Comparison of ENCODE assay signal across 15 mouse cellular contexts in the genomic region with DNA sequence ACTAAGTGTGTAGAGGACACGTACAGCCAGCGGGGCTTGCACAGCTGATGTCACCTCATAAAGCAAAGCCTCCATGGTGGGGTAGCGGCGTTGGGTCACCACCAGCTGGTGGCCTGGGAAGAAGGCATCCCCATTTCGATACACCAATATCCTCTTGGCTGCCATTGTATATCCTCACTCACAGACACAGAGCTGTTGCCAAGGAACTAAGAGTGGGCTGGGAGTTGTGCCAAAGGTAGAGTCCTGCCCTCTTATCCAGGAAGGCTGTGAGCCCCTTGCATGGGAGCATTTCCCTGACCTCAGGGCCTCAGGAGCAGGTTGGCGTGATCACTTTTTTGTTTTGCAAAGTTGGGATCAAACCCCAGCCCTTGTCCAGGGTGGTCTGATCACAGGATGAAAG. TPM values are rescaled to one million over a fixed set of nuclear protein-coding genes. Genes with fewer than 3 reads are reported as not detected.
DNase-seq lines count a peak whose midpoint lies in the region; ATAC-seq and TF ChIP-seq lines count a peak whose summit lies in the region.
"Had no signal": no experiment of that assay in that cellular context is flagged by ENCODE, and none has a peak within 500 bp of the region (broad histone marks: within the 10 kb centered on the region; RNA-seq: fewer than 3 reads in every experiment).

Gene Dcdc2b, minus strand, starts transcription at position 165 of the 400 bp plus-strand sequence.

- no peaks in the 10 kb centered on the region for H3K27me3 ChIP-seq in heart, embryonic 11.5 days (ENCODE audit: control insufficient read depth, insufficient read depth, low read length)
- H3K27me3 ChIP-seq in testis, adult 2 months (ENCODE audit: control insufficient read depth, insufficient read depth, low read length), result no peaks in the 10 kb centered on the region
- no peaks in the 10 kb centered on the region for H3K27me3 ChIP-seq in myocyte (ENCODE audit: control insufficient read depth, insufficient read depth, insufficient read length)
- H3K27me3 ChIP-seq in forebrain, embryonic 13.5 days, result no peaks in the 10 kb centered on the region
- H3K27me3 ChIP-seq: forebrain, embryonic 15.5 days; neural tube, embryonic 12.5 days had no signal

- 84% methylated on average over 6 of the region's 6 CpGs for WGBS in heart, embryonic 11.5 days (ENCODE audit: insufficient replicate concordance)
- WGBS in forebrain, embryonic 13.5 days, result 82% methylated on average over 6 of the region's 6 CpGs

- no peak within 1 kb of the TSS for H3K4me3 ChIP-seq in heart, embryonic 11.5 days (ENCODE audit: low read depth, low read length)
- no peak within 1 kb of the TSS for H3K4me3 ChIP-seq in testis, adult 2 months (ENCODE audit: control insufficient read depth, low read depth, low read length)
- H3K4me3 ChIP-seq in myocyte, result no peak within 1 kb of the TSS
- no peak within 1 kb of the TSS for H3K4me3 ChIP-seq in forebrain, embryonic 13.5 days
- H3K4me3 ChIP-seq: forebrain, embryonic 15.5 days; neural tube, embryonic 12.5 days had no signal

- no peak within 1 kb of the TSS for H3K4me2 ChIP-seq in heart, embryonic 11.5 days
- H3K4me2 ChIP-seq in myocyte (ENCODE audit: low read depth), result no peak within 1 kb of the TSS
- H3K4me2 ChIP-seq in forebrain, embryonic 13.5 days, result no peak within 1 kb of the TSS
- H3K4me2 ChIP-seq: forebrain, embryonic 15.5 days; neural tube, embryonic 12.5 days had no signal

- no peaks in the 10 kb centered on the region for H3K36me3 ChIP-seq in heart, embryonic 11.5 days (ENCODE audit: control insufficient read depth, insufficient read depth, low read length)
- no peaks in the 10 kb centered on the region; the same call in 1 of the 2 replicates for H3K36me3 ChIP-seq in testis, adult 2 months (ENCODE audit: control insufficient read depth, insufficient read depth, low read length)
- H3K36me3 ChIP-seq in myocyte (ENCODE audit: control insufficient read depth, insufficient read depth), result no peaks in the 10 kb centered on the region
- H3K36me3 ChIP-seq in forebrain, embryonic 13.5 days (ENCODE audit: poor library complexity, severe bottlenecking), result peaks cover 28% of the 10 kb centered on the region

- DNase-seq in heart, adult 18-20 months, result peak; percentile 56 to 68
- DNase-seq in testis, postnatal 10 days (ENCODE audit: low spot score), result no peak
- peak; percentile 26 to 36 for DNase-seq in heart, postnatal 36 days
- DNase-seq in urinary bladder, postnatal 14 days (ENCODE audit: low spot score), result no peak
- DNase-seq: adrenal gland, postnatal 10 days; gastrocnemius, postnatal 36 days; liver had no signal

- peaks cover 7% of the 10 kb centered on the region; the same call in 1 of the 2 replicates for H3K4me1 ChIP-seq in heart, embryonic 11.5 days (ENCODE audit: control insufficient read depth, insufficient read depth, low read length)
- H3K4me1 ChIP-seq in testis, adult 2 months (ENCODE audit: control insufficient read depth, insufficient read depth, low read length), result peaks cover 12% of the 10 kb centered on the region; the same call in 1 of the 2 replicates
- peaks cover 16% of the 10 kb centered on the region for H3K4me1 ChIP-seq in forebrain, embryonic 13.5 days

- H3ac ChIP-seq in myocyte (ENCODE audit: control insufficient read depth, insufficient read length), result no peak within 1 kb of the TSS

- intact Hi-C loops in heart, postnatal 36 days (cut with DNase I), result no loop called here

- no peak for ATAC-seq in heart, embryonic 11.5 days (replicated peaks; ENCODE audit: insufficient number of reproducible peaks, low FRiP score, low TSS enrichment)
- no peak for ATAC-seq in forebrain, embryonic 13.5 days
- ATAC-seq: CD4-positive, CD25-positive, alpha-beta regulatory T cell, adult 4 months; forebrain, embryonic 15.5 days had no signal

- TF ChIP-seq POLR2A in testis, adult 2 months (IDR thresholded peaks at IDR 0.05; ENCODE audit: control insufficient read depth, low read depth, low read length), result no peak
- no peak for TF ChIP-seq POLR2A in myocyte (IDR thresholded peaks at IDR 0.05; ENCODE audit: insufficient read length, low read depth)

- TF ChIP-seq CTCF in testis, adult 2 months (IDR thresholded peaks at IDR 0.05; ENCODE audit: control insufficient read depth, insufficient read depth, insufficient replicate concordance, low read depth, low read length), result no peak

- H3K9me3 ChIP-seq in heart, embryonic 11.5 days (replicated peaks; ENCODE audit: control insufficient read depth, low read length), result no peaks in the 10 kb centered on the region
- H3K9me3 ChIP-seq in forebrain, embryonic 13.5 days (replicated peaks), result no peaks in the 10 kb centered on the region
- H3K9me3 ChIP-seq: forebrain, embryonic 15.5 days; neural tube, embryonic 12.5 days had no signal

- H3K79me2 ChIP-seq in myocyte (ENCODE audit: control insufficient read depth, insufficient read depth), result peaks cover 5% of the 10 kb centered on the region

- no peak within 1 kb of the TSS for H3K9ac ChIP-seq in heart, embryonic 11.5 days (ENCODE audit: low read depth, low read length)
- H3K9ac ChIP-seq in forebrain, embryonic 13.5 days, result no peak within 1 kb of the TSS; the same call in 1 of the 2 replicates
- H3K9ac ChIP-seq: forebrain, embryonic 15.5 days; neural tube, embryonic 12.5 days had no signal

- H3K27ac ChIP-seq in heart, embryonic 11.5 days (ENCODE audit: low read depth, low read length), result no peak within 1 kb of the TSS
- no peak within 1 kb of the TSS for H3K27ac ChIP-seq in testis, adult 2 months (ENCODE audit: control insufficient read depth, insufficient read depth, low read depth, low read length)
- H3K27ac ChIP-seq in forebrain, embryonic 13.5 days, result no peak within 1 kb of the TSS
- H3K27ac ChIP-seq: forebrain, embryonic 15.5 days; neural tube, embryonic 12.5 days had no signal

TF ChIP-seq in myocyte, 11 proteins besides CTCF, POLR2A, EP300 and RAD21:
- TF ChIP-seq POLR2AphosphoS2 (IDR thresholded peaks at IDR 0.05; ENCODE audit: insufficient read length, low read depth) (peak; percentile 57), REST (IDR thresholded peaks at IDR 0.05; ENCODE audit: insufficient read depth, insufficient read length) (no peak), MAX (IDR thresholded peaks at IDR 0.05; ENCODE audit: low read depth) (no peak), E2F4 (IDR thresholded peaks at IDR 0.05; ENCODE audit: insufficient read depth) (no peak), TCF3 (IDR thresholded peaks at IDR 0.05; ENCODE audit: insufficient read length, low read depth) (no peak), MYOG (IDR thresholded peaks at IDR 0.05; ENCODE audit: control insufficient read depth in 1 of 3, insufficient read depth in 1 of 3, insufficient read length in 2 of 3, low read depth in 2 of 3) (no peak)

RNA-seq across cellular contexts. Expression of gene Dcdc2b, which starts in this region (rescaled TPM):
- total RNA-seq in heart, adult 18-20 months (2021), result under 1 TPM; 0.74 to 0.90 TPM
- polyA plus RNA-seq in heart, embryonic 11.5 days (2014; fragmentation: Nextera tagmentation; extraction: Ambion mirVana), result 1.1 and 2.7 TPM in 2 replicates
- polyA plus RNA-seq in testis, adult 2 months (2012; rRNA removed), result 15.5 and 19.4 TPM in 2 replicates
- total RNA-seq in heart, postnatal 36 days (2021), result under 1 TPM; 0.44 to 0.95 TPM
- polyA plus RNA-seq in myocyte (2012; fragmentation: generic; extraction: Trizol), result 0.36 TPM
- polyA plus RNA-seq in forebrain, embryonic 13.5 days (2015; fragmentation: Nextera tagmentation; extraction: Ambion mirVana), result 2.3 and 4.5 TPM in 2 replicates
- total RNA-seq: megakaryocyte progenitor cell, adult 5-6 weeks had no signal

Comparison
In these comparisons a context has a peak if more than half of its experiments do, and no peak if none do; other contexts are left out.
1. Peak in DNase-seq in heart, adult 18-20 months; RNA of the gene not detected or under 1 TPM.
2. Peak in DNase-seq in heart, postnatal 36 days; RNA of the gene not detected or under 1 TPM.